Mouse (Mus musculus) lung, postnatal 0 days (tissue): Measurements from ENCODE around the gene Rbm8a2.

Source experiments
- CTCF ChIP-seq: IDR thresholded peaks from 2 replicates; pipeline ENCODE4 v1.5.1; 2016; ENCODE audit warnings: antibody characterized with exemption, mild to moderate bottlenecking
- EP300 ChIP-seq: IDR thresholded peaks from 2 replicates; pipeline ENCODE4 v1.6.1; 2016; ENCODE audit warnings: antibody characterized with exemption, mild to moderate bottlenecking, control low read depth

DNA sequence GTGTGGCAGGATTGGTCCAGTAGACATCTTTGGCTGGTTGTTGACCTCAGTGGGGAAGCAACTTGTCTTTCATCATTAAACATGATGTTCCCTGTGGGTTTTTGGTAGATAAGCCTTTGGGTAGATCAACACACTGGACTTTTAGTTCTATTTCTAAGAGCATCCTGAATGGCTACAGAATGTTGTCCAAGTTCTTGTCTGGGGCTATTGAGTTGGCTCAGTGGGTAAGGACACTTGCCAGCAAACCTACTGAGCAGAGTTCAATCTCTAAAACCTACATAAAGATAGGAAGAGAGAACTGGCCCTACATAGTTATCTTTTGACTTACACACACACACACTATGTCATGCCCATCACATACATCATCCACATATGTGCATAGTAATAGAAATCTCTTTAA is 32.2 kb upstream of the Rbm8a2 start:
- TF ChIP-seq CTCF: no peak
- no peak for TF ChIP-seq EP300
